Mouse (Mus musculus): ENCODE measurements at regions not wholly inside any gene's neighbourhood (a gene's known extent, or its start where the extent isn't known, plus 50 kb on each side); places are given as distances from the start of the nearest gene placed in this dataset.

- TF ChIP-seq KAT2A (IDR thresholded peaks at IDR 0.05; ENCODE audit: insufficient replicate concordance, low read length) (no peak), EP300 (IDR thresholded peaks at IDR 0.05; ENCODE audit: low read length) (no peak), MAFK (IDR thresholded peaks at IDR 0.05; ENCODE audit: insufficient replicate concordance, low read length) (no peak), CTCF (conservative IDR thresholded peaks at IDR 0.05 in 1 of 2, IDR thresholded peaks at IDR 0.05 in 1 of 2; ENCODE audit: low read depth in 2 of 2, low read length in 2 of 2) (no peak), E2F4 (IDR thresholded peaks at IDR 0.05; ENCODE audit: insufficient replicate concordance, low read depth, low read length) (no peak), POLR2A (IDR thresholded peaks at IDR 0.05; ENCODE audit: low read depth, low read length) (no peak), BHLHE40 (IDR thresholded peaks at IDR 0.05; ENCODE audit: low read depth, low read length) (no peak), TBP (conservative IDR thresholded peaks at IDR 0.05; ENCODE audit: low read depth, low read length) (no peak), SMC3 (IDR thresholded peaks at IDR 0.05; ENCODE audit: low read depth, low read length) (no peak), ZNF384 (IDR thresholded peaks at IDR 0.05; ENCODE audit: low read depth, low read length) (no peak), USF1 (IDR thresholded peaks at IDR 0.05; ENCODE audit: low read depth, low read length) (no peak)
Measured at GRCm38 (mm10) chr5:64701780-64702231, 101.4 kb upstream of the Klf3 start.

All from CH12.LX (cell line).